Mouse (Mus musculus) neural tube, embryonic 12.5 days (tissue): ENCODE results near the gene Ppp2r2d. TPM values are rescaled to one million over a fixed set of nuclear protein-coding genes. Genes with fewer than 3 reads are reported as not detected.

ENCODE experiments used
- ATAC-seq: fragments of 200-750 bp; cut with Nextera tagmentation; 2 replicates; pipeline ENCODE4 v1.8.0; 2017; ENCODE audit warnings: low read depth, mild to moderate bottlenecking, moderate TSS enrichment, moderate library complexity; ENCODE audit not compliant: low FRiP score
- H3K27ac ChIP-seq: fragments of 300-500 bp; sonication (generic); 2 replicates; pipeline ENCODE4 v1.5.1; 2016
- H3K27me3 ChIP-seq: fragments of 300-500 bp; sonication (generic); replicated peaks from 2 replicates; pipeline ENCODE4 v1.6.1; 2016; ENCODE audit warnings: mild to moderate bottlenecking
- H3K36me3 ChIP-seq: fragments of 300-500 bp; sonication (generic); 2 replicates; pipeline ENCODE4 v1.6.1; 2016; ENCODE audit warnings: mild to moderate bottlenecking
- H3K4me1 ChIP-seq: fragments of 300-500 bp; sonication (generic); 2 replicates; pipeline ENCODE4 v1.6.1; 2016
- H3K4me2 ChIP-seq: fragments of 300-500 bp; sonication (generic); replicated peaks from 2 replicates; pipeline ENCODE4 v1.6.1; 2016; ENCODE audit warnings: mild to moderate bottlenecking
- H3K4me3 ChIP-seq: fragments of 300-500 bp; sonication (generic); 2 replicates; pipeline ENCODE4 v1.5.1; 2016
- H3K9ac ChIP-seq: fragments of 300-500 bp; sonication (generic); 2 replicates; pipeline ENCODE4 v1.6.1; 2016; ENCODE audit warnings: mild to moderate bottlenecking
- H3K9me3 ChIP-seq: fragments of 300-500 bp; sonication (generic); 2 replicates; pipeline ENCODE4 v1.6.1; 2016; ENCODE audit warnings: mild to moderate bottlenecking
- WGBS: fragments of 180-500 bp; shearing (Covaris S2); methylation state at CpG from one replicate; pipeline ENCODE4 v1.1.7; 2016; 5-methylcytosine and 5-hydroxymethylcytosine counted together
- polyA plus RNA-seq: library from polyadenylated mRNA; unstranded; fragments of >200 nt; fragmentation: Nextera tagmentation; extraction: Ambion mirVana; gene quantifications from 2 replicates; pipeline ENCODE4 v1.2.1, GENCODE M21; 2016

Gene Ppp2r2d
- polyA plus RNA-seq, 1 experiment from 2014 or later = 81.4 TPM

- peaks cover 23% of the 10 kb centered on the region for H3K4me1 ChIP-seq
- H3K36me3 ChIP-seq = no peaks in the 10 kb centered on the region
- peak overlapping the region; percentile 71 for H3K9ac ChIP-seq
- no peak overlapping the region for H3K27ac ChIP-seq
- H3K4me3 ChIP-seq = peak overlapping the region; percentile 62
- H3K9me3 ChIP-seq = no peaks in the 10 kb centered on the region
- no peak; the same call in 1 of the 2 replicates for ATAC-seq
- H3K27me3 ChIP-seq = peaks cover 10% of the 10 kb centered on the region; the same call in 1 of the 2 replicates
- WGBS = 6% methylated on average over 10 of the region's 10 CpGs
- H3K4me2 ChIP-seq = peak overlapping the region; percentile 90
Observed at GRCm38 (mm10) chr7:138908768-138909276, 62.9 kb downstream of the Ppp2r2d start.

GRCm38 (mm10) chr7:138909277-138910192 is 63.7 kb downstream of the Ppp2r2d start, which contains the start of gene Bnip3:
Gene Bnip3, minus strand, starts transcription at chr7:138909519.
- Histone ChIP-seq H3K4me3 (peak within 1 kb of the TSS; percentile 62), H3K4me1 (peaks cover 23% of the 10 kb centered on the region), H3K9me3 (no peaks in the 10 kb centered on the region), H3K4me2 (peak within 1 kb of the TSS; percentile 90), H3K27ac (no peak within 1 kb of the TSS), H3K36me3 (no peaks in the 10 kb centered on the region), H3K9ac (peak within 1 kb of the TSS; percentile 71), H3K27me3 (peaks cover 10% of the 10 kb centered on the region; the same call in 1 of the 2 replicates)
- WGBS = under 1% methylated on average over 66 of the region's 66 CpGs
- peak; percentile 95 for ATAC-seq

GRCm38 (mm10) chr7:138910193-138910562 is 64.3 kb downstream of the Ppp2r2d start:
- H3K27me3 ChIP-seq = peaks cover 10% of the 10 kb centered on the region; the same call in 1 of the 2 replicates
- 25% methylated on average over 7 of the region's 7 CpGs for whole genome bisulfite sequencing
- H3K27ac ChIP-seq = no peak overlapping the region
- peaks cover 23% of the 10 kb centered on the region for H3K4me1 ChIP-seq
- H3K9me3 ChIP-seq = no peaks in the 10 kb centered on the region
- peak overlapping the region; percentile 62 for H3K4me3 ChIP-seq
- H3K9ac ChIP-seq = peak overlapping the region; percentile 71; the same call in 1 of the 2 replicates
- peak overlapping the region; percentile 90 for H3K4me2 ChIP-seq
- H3K36me3 ChIP-seq = no peaks in the 10 kb centered on the region
- no peak for ATAC-seq

GRCm38 (mm10) chr7:138913616-138914015 is 67.7 kb downstream of the Ppp2r2d start:
- no peaks in the 10 kb centered on the region for H3K9me3 ChIP-seq
- peaks cover 10% of the 10 kb centered on the region; the same call in 1 of the 2 replicates for H3K27me3 ChIP-seq
- WGBS = 76% methylated on average over 3 of the region's 3 CpGs
- ATAC-seq = no peak
- no peak overlapping the region for H3K27ac ChIP-seq
- H3K36me3 ChIP-seq = no peaks in the 10 kb centered on the region
- H3K9ac ChIP-seq = no peak overlapping the region
- H3K4me2 ChIP-seq = no peak overlapping the region
- H3K4me3 ChIP-seq = no peak overlapping the region
- peaks cover 9% of the 10 kb centered on the region for H3K4me1 ChIP-seq

- peak overlapping the region; percentile 24 for H3K4me3 ChIP-seq
- H3K9ac ChIP-seq = peak overlapping the region; percentile 26; the same call in 1 of the 2 replicates
- no peaks in the 10 kb centered on the region for H3K36me3 ChIP-seq
- 0 out of 2 replicates have a peak, but pooled peaks cover 5% of the 10 kb centered on the region for H3K4me1 ChIP-seq
- H3K4me2 ChIP-seq = peak overlapping the region; percentile 63
- H3K27ac ChIP-seq = no peak overlapping the region
- WGBS = 5% methylated on average over 26 of the region's 26 CpGs
- ATAC-seq = no peak
- no peaks in the 10 kb centered on the region for H3K9me3 ChIP-seq
- H3K27me3 ChIP-seq = 0 out of 2 replicates have a peak, but pooled peaks cover 6% of the 10 kb centered on the region
Observed at GRCm38 (mm10) chr7:138919156-138919944, 73.5 kb downstream of the Ppp2r2d start.

GRCm38 (mm10) chr7:138921611-138922010 is 75.7 kb downstream of the Ppp2r2d start:
- no peak overlapping the region for H3K27ac ChIP-seq
- no peak overlapping the region for H3K4me2 ChIP-seq
- WGBS = 95% methylated on average over 8 of the region's 8 CpGs

GRCm38 (mm10) chr7:138923756-138924425 is 78.0 kb downstream of the Ppp2r2d start:
- 0 out of 2 replicates have a peak, but pooled peaks cover 6% of the 10 kb centered on the region for H3K27me3 ChIP-seq
- H3K27ac ChIP-seq = no peak overlapping the region
- no peak overlapping the region for H3K4me3 ChIP-seq
- H3K4me1 ChIP-seq = 0 out of 2 replicates have a peak, but pooled peaks cover 5% of the 10 kb centered on the region
- H3K4me2 ChIP-seq = no peak overlapping the region
- H3K36me3 ChIP-seq = no peaks in the 10 kb centered on the region
- ATAC-seq = no peak
- 13% methylated on average over 3 of the region's 3 CpGs for WGBS
- no peaks in the 10 kb centered on the region for H3K9me3 ChIP-seq
- no peak overlapping the region for H3K9ac ChIP-seq

More at GRCm38 (mm10) chr7:138921611-138922010, 75.7 kb downstream of the Ppp2r2d start:
- Histone ChIP-seq H3K9ac (no peak overlapping the region), H3K9me3 (no peaks in the 10 kb centered on the region), H3K4me3 (no peak overlapping the region), H3K4me1 (0 out of 2 replicates have a peak, but pooled peaks cover 5% of the 10 kb centered on the region), H3K27me3 (0 out of 2 replicates have a peak, but pooled peaks cover 6% of the 10 kb centered on the region), H3K36me3 (no peaks in the 10 kb centered on the region)
- no peak for ATAC-seq

- no peak for ATAC-seq
- H3K4me2 ChIP-seq = no peak overlapping the region
- 95% methylated on average over 4 of the region's 4 CpGs for WGBS
Observed at GRCm38 (mm10) chr7:138928456-138928855, 82.6 kb downstream of the Ppp2r2d start.

More at GRCm38 (mm10) chr7:138928456-138928855, 82.6 kb downstream of the Ppp2r2d start:
- H3K4me1 ChIP-seq = no peaks in the 10 kb centered on the region
- H3K27me3 ChIP-seq = no peaks in the 10 kb centered on the region
- H3K36me3 ChIP-seq = no peaks in the 10 kb centered on the region
- no peak overlapping the region for H3K9ac ChIP-seq
- no peak overlapping the region for H3K27ac ChIP-seq
- H3K9me3 ChIP-seq = no peaks in the 10 kb centered on the region
- H3K4me3 ChIP-seq = no peak overlapping the region

Other genes with a start within 250 kb of the Ppp2r2d start
- gene Mapk1ip1, start 194 bp downstream of the Ppp2r2d start, polyA plus RNA-seq = 20.0 and 20.1 TPM in 2 replicates
- gene Bnip3, start 63.4 kb downstream of the Ppp2r2d start, polyA plus RNA-seq = 84.2 and 85.6 TPM in 2 replicates
- gene Jakmip3, start 94.7 kb downstream of the Ppp2r2d start, polyA plus RNA-seq = 4.1 and 5.5 TPM in 2 replicates
- 425 and 434 TPM in 2 replicates for gene Dpysl4, start 239.9 kb downstream of the Ppp2r2d start, polyA plus RNA-seq